Mouse (Mus musculus): ENCODE measurements around the gene 4930453N24Rik. TPM values are rescaled to one million over a fixed set of nuclear protein-coding genes. Genes with fewer than 3 reads are reported as not detected.

4930453N24Rik gene
- total and polyA plus RNA-seq, 3 experiments, result 11.2 to 49.7 (median 41.1) TPM

GRCm38 (mm10) chr16:64737289-64737688, 33.7 kb downstream of the 4930453N24Rik start:
- TF ChIP-seq CTCF (IDR thresholded peaks at IDR 0.05; ENCODE audit: low read depth, low read length) (no peak), TAL1 (conservative IDR thresholded peaks at IDR 0.05; ENCODE audit: low read depth, low read length) (no peak), POLR2AphosphoS5 (IDR thresholded peaks at IDR 0.05; ENCODE audit: insufficient replicate concordance, low read depth, low read length) (no peak), GATA2 (IDR thresholded peaks at IDR 0.05; ENCODE audit: borderline replicate concordance, low read depth, low read length) (no peak), GATA1 (IDR thresholded peaks at IDR 0.05; ENCODE audit: borderline replicate concordance, low read length) (no peak)
- no peak for DNase-seq (ENCODE audit: low spot score)
- H3K4me1 ChIP-seq (ENCODE audit: insufficient read depth, low read depth, low read length), result no peaks in the 10 kb centered on the region
- H3K27me3 ChIP-seq (ENCODE audit: insufficient read depth, low read length), result no peaks in the 10 kb centered on the region; the same call in none of the 2 replicates
- H3K36me3 ChIP-seq (replicated peaks), result no peaks in the 10 kb centered on the region
- no peaks in the 10 kb centered on the region for H3K9me3 ChIP-seq (replicated peaks)
- H3K4me3 ChIP-seq (ENCODE audit: low read depth, low read length), result no peak overlapping the region
- ATAC-seq (ENCODE audit: extremely low read depth, insufficient number of reproducible peaks, low FRiP score, poor library complexity, severe bottlenecking), result no peak

DNA sequence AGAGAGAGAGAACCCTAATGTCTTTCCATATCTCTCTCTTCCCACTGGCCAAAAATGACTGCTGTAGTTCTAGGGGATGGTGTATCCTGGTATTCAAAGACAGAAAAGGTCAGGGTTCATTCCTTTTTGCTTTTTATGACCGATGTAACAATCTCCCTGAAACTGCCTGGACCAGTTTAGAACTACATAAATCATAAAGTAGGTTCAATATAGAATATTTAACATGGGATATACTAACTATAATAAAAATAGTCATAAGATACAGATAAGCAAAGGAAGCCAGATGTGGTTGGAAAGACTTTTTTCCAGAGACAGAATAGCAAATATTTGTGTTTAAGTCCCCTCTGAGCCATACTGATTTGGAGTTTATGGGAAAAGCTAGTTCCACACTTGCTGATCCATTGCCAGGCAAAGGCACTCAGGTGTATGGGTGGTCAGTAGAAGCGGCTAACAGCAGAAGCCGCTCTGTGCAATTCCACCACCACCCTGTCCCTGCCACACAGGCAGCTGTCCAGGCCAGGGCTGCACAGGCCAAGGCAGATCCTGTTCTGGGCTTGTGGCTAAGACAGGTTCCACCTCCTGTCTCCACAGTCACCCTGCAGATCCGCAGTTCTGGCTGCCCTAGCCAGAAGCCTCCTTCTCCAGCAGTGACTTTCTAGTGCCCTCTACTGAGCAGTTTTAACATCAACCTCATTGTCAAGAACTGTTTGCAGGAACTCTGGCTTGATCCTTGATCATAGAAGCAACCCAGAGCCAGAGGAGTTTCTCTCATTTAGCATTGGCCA, 47.5 kb downstream of the 4930453N24Rik start:
- H3K4me3 ChIP-seq (ENCODE audit: low read depth, low read length), result no peak overlapping the region
- H3K9me3 ChIP-seq (replicated peaks), result no peaks in the 10 kb centered on the region
- TF ChIP-seq GATA1 (IDR thresholded peaks at IDR 0.05; ENCODE audit: borderline replicate concordance, low read length), result no peak
- no peaks in the 10 kb centered on the region for H3K36me3 ChIP-seq (replicated peaks)
- ATAC-seq (ENCODE audit: extremely low read depth, insufficient number of reproducible peaks, low FRiP score, poor library complexity, severe bottlenecking) (no peak; the same call in 1 of the 2 replicates), DNase-seq (ENCODE audit: low spot score) (no peak)
- H3K4me1 ChIP-seq (ENCODE audit: insufficient read depth, low read depth, low read length), result no peaks in the 10 kb centered on the region
- H3K27me3 ChIP-seq (ENCODE audit: insufficient read depth, low read length), result no peaks in the 10 kb centered on the region

- ATAC-seq (ENCODE audit: extremely low read depth, insufficient number of reproducible peaks, low FRiP score, poor library complexity, severe bottlenecking), result no peak
- Histone ChIP-seq H3K4me3 (ENCODE audit: low read depth, low read length) (no peak overlapping the region), H3K27me3 (ENCODE audit: insufficient read depth, low read length) (no peaks in the 10 kb centered on the region), H3K36me3 (replicated peaks) (no peaks in the 10 kb centered on the region), H3K9me3 (replicated peaks) (no peaks in the 10 kb centered on the region), H3K4me1 (ENCODE audit: insufficient read depth, low read depth, low read length) (no peaks in the 10 kb centered on the region)
- no peak for DNase-seq (ENCODE audit: low spot score)
- TF ChIP-seq TAL1 (conservative IDR thresholded peaks at IDR 0.05; ENCODE audit: low read depth, low read length) (no peak), GATA2 (IDR thresholded peaks at IDR 0.05; ENCODE audit: borderline replicate concordance, low read depth, low read length) (no peak), GATA1 (IDR thresholded peaks at IDR 0.05; ENCODE audit: borderline replicate concordance, low read length) (no peak), CTCF (IDR thresholded peaks at IDR 0.05; ENCODE audit: low read depth, low read length) (no peak), POLR2AphosphoS5 (IDR thresholded peaks at IDR 0.05; ENCODE audit: insufficient replicate concordance, low read depth, low read length) (no peak)
Measured at GRCm38 (mm10) chr16:64721542-64721941, 49.4 kb downstream of the 4930453N24Rik start.

GRCm38 (mm10) chr16:64719096-64719495, 51.9 kb downstream of the 4930453N24Rik start:
- H3K4me3 ChIP-seq (ENCODE audit: low read depth, low read length), result no peak overlapping the region
- TF ChIP-seq GATA1 (IDR thresholded peaks at IDR 0.05; ENCODE audit: borderline replicate concordance, low read length), result no peak
- no peak for TF ChIP-seq TAL1 (conservative IDR thresholded peaks at IDR 0.05; ENCODE audit: low read depth, low read length)
- TF ChIP-seq POLR2AphosphoS5 (IDR thresholded peaks at IDR 0.05; ENCODE audit: insufficient replicate concordance, low read depth, low read length), result no peak
- no peak for TF ChIP-seq CTCF (IDR thresholded peaks at IDR 0.05; ENCODE audit: low read depth, low read length)
- DNase-seq (ENCODE audit: low spot score), result no peak
- no peaks in the 10 kb centered on the region for H3K36me3 ChIP-seq (replicated peaks)
- H3K4me1 ChIP-seq (ENCODE audit: insufficient read depth, low read depth, low read length), result no peaks in the 10 kb centered on the region
- H3K27me3 ChIP-seq (ENCODE audit: insufficient read depth, low read length), result no peaks in the 10 kb centered on the region
- no peaks in the 10 kb centered on the region for H3K9me3 ChIP-seq (replicated peaks)
- no peak for ATAC-seq (ENCODE audit: extremely low read depth, insufficient number of reproducible peaks, low FRiP score, poor library complexity, severe bottlenecking)

- no peaks in the 10 kb centered on the region for H3K27me3 ChIP-seq (ENCODE audit: insufficient read depth, low read length)
- no peaks in the 10 kb centered on the region for H3K4me1 ChIP-seq (ENCODE audit: insufficient read depth, low read depth, low read length)
- H3K4me3 ChIP-seq (ENCODE audit: low read depth, low read length), result no peak overlapping the region
- TF ChIP-seq CTCF (IDR thresholded peaks at IDR 0.05; ENCODE audit: low read depth, low read length), result no peak
- no peak for TF ChIP-seq GATA1 (IDR thresholded peaks at IDR 0.05; ENCODE audit: borderline replicate concordance, low read length)
- TF ChIP-seq TAL1 (conservative IDR thresholded peaks at IDR 0.05; ENCODE audit: low read depth, low read length), result no peak
- no peak for TF ChIP-seq POLR2AphosphoS5 (IDR thresholded peaks at IDR 0.05; ENCODE audit: insufficient replicate concordance, low read depth, low read length)
- no peak for TF ChIP-seq GATA2 (IDR thresholded peaks at IDR 0.05; ENCODE audit: borderline replicate concordance, low read depth, low read length)
- ATAC-seq (ENCODE audit: extremely low read depth, insufficient number of reproducible peaks, low FRiP score, poor library complexity, severe bottlenecking) (no peak), DNase-seq (ENCODE audit: low spot score) (no peak)
- H3K9me3 ChIP-seq (replicated peaks), result no peaks in the 10 kb centered on the region
- no peaks in the 10 kb centered on the region for H3K36me3 ChIP-seq (replicated peaks)
Measured at GRCm38 (mm10) chr16:64717814-64718213, 53.1 kb downstream of the 4930453N24Rik start.

GRCm38 (mm10) chr16:64711816-64712215, 59.1 kb downstream of the 4930453N24Rik start:
- H3K27me3 ChIP-seq (ENCODE audit: insufficient read depth, low read length), result no peaks in the 10 kb centered on the region
- no peak overlapping the region for H3K4me3 ChIP-seq (ENCODE audit: low read depth, low read length)
- DNase-seq (ENCODE audit: low spot score) (no peak), ATAC-seq (ENCODE audit: extremely low read depth, insufficient number of reproducible peaks, low FRiP score, poor library complexity, severe bottlenecking) (no peak)
- no peaks in the 10 kb centered on the region for H3K36me3 ChIP-seq (replicated peaks)
- no peaks in the 10 kb centered on the region for H3K4me1 ChIP-seq (ENCODE audit: insufficient read depth, low read depth, low read length)
- no peaks in the 10 kb centered on the region for H3K9me3 ChIP-seq (replicated peaks)
- TF ChIP-seq GATA1 (IDR thresholded peaks at IDR 0.05; ENCODE audit: borderline replicate concordance, low read length), result no peak
- no peak for TF ChIP-seq POLR2AphosphoS5 (IDR thresholded peaks at IDR 0.05; ENCODE audit: insufficient replicate concordance, low read depth, low read length)
- TF ChIP-seq TAL1 (conservative IDR thresholded peaks at IDR 0.05; ENCODE audit: low read depth, low read length), result no peak
- TF ChIP-seq CTCF (IDR thresholded peaks at IDR 0.05; ENCODE audit: low read depth, low read length), result no peak
- TF ChIP-seq GATA2 (IDR thresholded peaks at IDR 0.05; ENCODE audit: borderline replicate concordance, low read depth, low read length), result no peak

Other genes with a start within 250 kb of the 4930453N24Rik start
- gene Csnka2ip, start 168.8 kb downstream of the 4930453N24Rik start, total RNA-seq (2014; fragmentation: Nextera tagmentation), result not detected in 2 replicates
- 0.05 TPM in 1 of 2 replicates, not detected in the other for gene Csnka2ip, start 168.8 kb downstream of the 4930453N24Rik start, total RNA-seq (2017)
- gene Csnka2ip, start 168.8 kb downstream of the 4930453N24Rik start, polyA plus RNA-seq (2012), result not detected in 2 replicates
- gene Zfp654, start 80.5 kb upstream of the 4930453N24Rik start, total RNA-seq (2014; fragmentation: Nextera tagmentation), result 64.0 and 73.3 TPM in 2 replicates
- 29.0 and 30.6 TPM in 2 replicates for gene Zfp654, start 80.5 kb upstream of the 4930453N24Rik start, total RNA-seq (2017)
- gene Zfp654, start 80.5 kb upstream of the 4930453N24Rik start, polyA plus RNA-seq (2012), result 1.9 and 2.0 TPM in 2 replicates
- gene Cggbp1, start 80.8 kb upstream of the 4930453N24Rik start, total RNA-seq (2014; fragmentation: Nextera tagmentation), result 150 and 152 TPM in 2 replicates
- 70.0 and 76.4 TPM in 2 replicates for gene Cggbp1, start 80.8 kb upstream of the 4930453N24Rik start, total RNA-seq (2017)
- gene Cggbp1, start 80.8 kb upstream of the 4930453N24Rik start, polyA plus RNA-seq (2012), result 34.8 and 37.2 TPM in 2 replicates

All from G1E (cell line).